Mouse (Mus musculus) midbrain, embryonic 10.5 days (tissue): ENCODE results near the gene Olfr846. TPM values are rescaled to one million over a fixed set of nuclear protein-coding genes. Genes with fewer than 3 reads are reported as not detected.

ENCODE experiments used
- DNase-seq: peaks from one replicate; pipeline ENCODE4 v3.0.0-alpha.2; 2017; ENCODE audit warnings: low spot score
- H3K27ac ChIP-seq: fragments of 300-500 bp; sonication (generic); replicated peaks from 2 replicates; pipeline ENCODE4 v1.5.1; 2016; ENCODE audit warnings: mild to moderate bottlenecking
- H3K27me3 ChIP-seq: fragments of 300-500 bp; sonication (generic); 2 replicates; pipeline ENCODE4 v1.6.1; 2016; ENCODE audit warnings: low read depth, mild to moderate bottlenecking; ENCODE audit not compliant: poor library complexity, severe bottlenecking
- H3K36me3 ChIP-seq: fragments of 300-500 bp; sonication (generic); 2 replicates; pipeline ENCODE4 v1.6.1; 2016; ENCODE audit warnings: mild to moderate bottlenecking, moderate library complexity
- H3K4me1 ChIP-seq: fragments of 300-500 bp; sonication (generic); 2 replicates; pipeline ENCODE4 v1.6.1; 2016
- H3K4me3 ChIP-seq: fragments of 300-500 bp; sonication (generic); 2 replicates; pipeline ENCODE4 v1.5.1; 2016; ENCODE audit warnings: mild to moderate bottlenecking, moderate library complexity
- H3K9me3 ChIP-seq: fragments of 300-500 bp; sonication (generic); replicated peaks from 2 replicates; pipeline ENCODE4 v1.6.1; 2016; ENCODE audit warnings: mild to moderate bottlenecking
- WGBS: fragments of 180-500 bp; shearing (Covaris S2); methylation state at CpG from one replicate; pipeline ENCODE4 v1.1.7; 2016; 5-methylcytosine and 5-hydroxymethylcytosine counted together
- polyA plus RNA-seq: library from polyadenylated mRNA; unstranded; fragments of >200 nt; fragmentation: Nextera tagmentation; extraction: Ambion mirVana; gene quantifications from 2 replicates; pipeline ENCODE4 v1.2.1, GENCODE M21; 2016

The Olfr846 gene
- polyA plus RNA-seq = not detected in 2 replicates

DNA sequence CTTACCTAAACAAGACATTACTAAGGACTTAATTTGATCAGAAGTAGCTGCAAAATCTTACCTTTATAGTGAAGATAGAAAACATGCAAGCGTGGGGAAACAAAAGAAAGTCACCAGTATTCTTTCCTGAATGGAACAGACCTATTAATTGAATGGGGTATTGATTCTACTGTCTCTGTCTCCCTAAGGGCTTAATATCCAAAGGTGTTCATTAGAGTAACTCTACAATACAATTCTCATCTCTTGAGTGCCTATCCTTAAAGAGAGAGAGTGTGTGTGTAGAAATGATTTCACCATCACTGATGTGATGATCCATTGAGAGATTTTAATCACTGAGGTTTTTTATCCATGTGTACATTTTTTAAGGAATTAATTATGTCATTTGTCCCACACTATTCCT, at the start of gene Olfr846:
Gene Olfr846 (minus strand): TSS at position 101 of the 400 bp plus-strand sequence.
- 55% methylated on average over 1 of the region's 1 CpGs for WGBS
- Histone ChIP-seq H3K36me3 (no peaks in the 10 kb centered on the region), H3K27ac (no peak within 1 kb of the TSS), H3K4me1 (no peaks in the 10 kb centered on the region), H3K9me3 (peaks cover 21% of the 10 kb centered on the region), H3K27me3 (no peaks in the 10 kb centered on the region), H3K4me3 (no peak within 1 kb of the TSS)
- no peak for DNase-seq

DNA sequence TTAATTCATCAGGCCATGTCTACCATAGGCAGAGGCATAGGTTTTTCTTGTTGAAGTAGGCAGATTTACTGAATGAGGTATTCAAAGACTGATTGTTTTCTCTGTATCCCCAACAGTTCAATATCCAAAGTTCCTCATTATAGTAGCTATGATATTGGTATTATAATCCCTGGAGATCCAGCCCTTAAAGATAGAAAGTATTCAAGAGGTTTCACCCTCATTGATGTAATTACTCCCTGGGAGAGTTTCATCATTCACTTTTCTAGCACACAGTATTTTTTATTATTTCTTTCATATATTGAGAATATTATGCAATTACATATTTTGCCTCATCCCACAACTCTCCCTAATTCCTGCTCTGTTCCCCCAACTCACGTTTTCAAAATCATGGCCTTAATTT, 14.8 kb upstream of the Olfr846 start, which contains the start of gene Olfr847:
Gene Olfr847 (minus strand): TSS at position 101 of the 400 bp plus-strand sequence.
- H3K4me1 ChIP-seq = no peaks in the 10 kb centered on the region
- H3K36me3 ChIP-seq = no peaks in the 10 kb centered on the region
- H3K27me3 ChIP-seq = no peaks in the 10 kb centered on the region
- H3K27ac ChIP-seq = no peak within 1 kb of the TSS
- H3K4me3 ChIP-seq = no peak within 1 kb of the TSS
- peaks cover 3% of the 10 kb centered on the region for H3K9me3 ChIP-seq
- DNase-seq = no peak
- 70% methylated on average over 1 of the region's 1 CpGs for WGBS

DNA sequence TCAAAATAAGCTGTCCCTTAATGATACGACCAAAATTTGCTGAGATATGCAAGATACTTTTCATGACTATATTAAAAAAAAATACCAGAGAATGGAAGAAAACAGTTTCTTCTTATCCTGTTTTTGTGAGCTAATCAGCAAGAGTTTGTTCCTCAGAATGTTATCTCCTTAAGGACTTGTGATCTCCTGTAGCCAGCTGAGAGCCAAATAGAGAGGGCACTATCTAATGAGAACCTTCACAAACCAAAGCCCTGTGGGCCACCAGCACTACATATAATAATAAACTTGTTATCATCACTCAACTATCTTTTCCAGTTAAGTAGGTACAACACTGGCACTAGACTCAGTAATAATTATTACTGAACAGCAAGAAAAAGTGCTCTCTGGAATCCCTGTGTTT, 27.6 kb downstream of the Olfr846 start, which contains the start of gene Olfr845:
Gene Olfr845 (plus strand): TSS at position 301 of the 400 bp plus-strand sequence.
- H3K27me3 ChIP-seq = no peaks in the 10 kb centered on the region
- DNase-seq = no peak
- no peak within 1 kb of the TSS for H3K4me3 ChIP-seq
- WGBS = 84% methylated on average over 1 of the region's 1 CpGs
- peaks cover 11% of the 10 kb centered on the region for H3K9me3 ChIP-seq
- no peak within 1 kb of the TSS for H3K27ac ChIP-seq
- H3K36me3 ChIP-seq = no peaks in the 10 kb centered on the region
- H3K4me1 ChIP-seq = no peaks in the 10 kb centered on the region

DNA sequence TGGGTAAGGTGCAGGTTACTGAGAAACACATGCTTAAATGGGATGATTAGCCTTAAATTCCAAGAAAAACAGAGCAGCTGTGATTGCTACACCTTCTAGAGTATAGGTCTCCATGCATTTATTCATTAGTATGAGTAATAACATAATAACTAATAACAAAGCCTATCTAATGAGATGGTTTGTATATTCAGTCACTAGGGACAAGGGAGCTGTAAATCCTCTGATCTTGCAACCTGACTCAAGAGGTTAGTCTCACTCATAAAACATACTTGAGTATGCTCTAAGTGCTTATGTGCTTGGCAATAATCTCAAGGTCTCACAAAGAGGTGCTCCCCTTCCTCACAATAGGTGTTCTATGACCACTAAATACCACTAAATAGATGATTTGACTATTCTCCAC, 47.8 kb downstream of the Olfr846 start, which contains the start of gene Olfr844:
Gene Olfr844 (plus strand): TSS at position 301 of the 400 bp plus-strand sequence.
- H3K27ac ChIP-seq = no peak within 1 kb of the TSS
- no peaks in the 10 kb centered on the region for H3K27me3 ChIP-seq
- peaks cover 31% of the 10 kb centered on the region for H3K9me3 ChIP-seq
- H3K4me1 ChIP-seq = no peaks in the 10 kb centered on the region
- H3K4me3 ChIP-seq = no peak within 1 kb of the TSS
- no peaks in the 10 kb centered on the region for H3K36me3 ChIP-seq
- no peak for DNase-seq

Other genes with a start within 250 kb of the Olfr846 start
- gene Olfr836, start 243.6 kb downstream of the Olfr846 start, polyA plus RNA-seq = not detected in 2 replicates
- not detected in 2 replicates for gene Olfr837, start 227.7 kb downstream of the Olfr846 start, polyA plus RNA-seq
- not detected in 2 replicates for gene Olfr839-ps1, start 186.7 kb downstream of the Olfr846 start, polyA plus RNA-seq
- gene Olfr843, start 112.0 kb downstream of the Olfr846 start, polyA plus RNA-seq = not detected in 2 replicates
- not detected in 2 replicates for gene Olfr844, start 47.7 kb downstream of the Olfr846 start, polyA plus RNA-seq
- not detected in 2 replicates for gene Olfr845, start 27.5 kb downstream of the Olfr846 start, polyA plus RNA-seq
- not detected in 2 replicates for gene Olfr847, start 14.7 kb upstream of the Olfr846 start, polyA plus RNA-seq
- not detected in 2 replicates for gene Olfr849, start 76.3 kb upstream of the Olfr846 start, polyA plus RNA-seq
- gene Olfr850, start 114.2 kb upstream of the Olfr846 start, polyA plus RNA-seq = not detected in 2 replicates
- gene Olfr851, start 129.3 kb upstream of the Olfr846 start, polyA plus RNA-seq = not detected in 2 replicates
- gene Olfr853, start 177.1 kb upstream of the Olfr846 start, polyA plus RNA-seq = not detected in 2 replicates
- gene Olfr854, start 203.4 kb upstream of the Olfr846 start, polyA plus RNA-seq = not detected in 2 replicates
- not detected in 2 replicates for gene Olfr855, start 218.6 kb upstream of the Olfr846 start, polyA plus RNA-seq